Comparison of ENCODE assay signal across 12 mouse cellular contexts in genomic region chr5:140628995-140629394, GRCm38 (mm10). TPM values are rescaled to one million over a fixed set of nuclear protein-coding genes. Genes with fewer than 3 reads are reported as not detected.
DNase-seq lines count a peak whose midpoint lies in the region; ATAC-seq lines count a peak whose summit lies in the region.
"Had no signal": no experiment of that assay in that cellular context is flagged by ENCODE, and none has a peak within 500 bp of the region (broad histone marks: within the 10 kb centered on the region; RNA-seq: fewer than 3 reads in every experiment).

No protein-coding gene starts in this region.

- WGBS in kidney, embryonic 16.5 days, result 90% methylated on average over 9 of the region's 9 CpGs
- 96% methylated on average over 9 of the region's 9 CpGs for WGBS in forebrain, embryonic 16.5 days

- no peak overlapping the region for H3K9ac ChIP-seq in kidney, embryonic 16.5 days (replicated peaks; ENCODE audit: low read length)
- no peak overlapping the region for H3K9ac ChIP-seq in forebrain, embryonic 16.5 days (replicated peaks; ENCODE audit: low read depth, low read length)
- H3K9ac ChIP-seq: embryonic facial prominence, embryonic 15.5 days; hindbrain, embryonic 13.5 days; liver, embryonic 15.5 days had no signal

- H3K27me3 ChIP-seq in kidney, embryonic 16.5 days (ENCODE audit: insufficient read depth, low read length), result no peaks in the 10 kb centered on the region
- no peaks in the 10 kb centered on the region for H3K27me3 ChIP-seq in forebrain, embryonic 16.5 days (replicated peaks; ENCODE audit: control insufficient read depth, insufficient read depth, low read length)
- H3K27me3 ChIP-seq: embryonic facial prominence, embryonic 15.5 days; hindbrain, embryonic 13.5 days; liver, embryonic 15.5 days had no signal

- H3K4me3 ChIP-seq in kidney, embryonic 16.5 days (ENCODE audit: low read length), result no peak overlapping the region
- no peak overlapping the region for H3K4me3 ChIP-seq in forebrain, embryonic 16.5 days (replicated peaks; ENCODE audit: low read length)
- H3K4me3 ChIP-seq: embryonic facial prominence, embryonic 15.5 days; hindbrain, embryonic 13.5 days; liver, embryonic 15.5 days had no signal

- H3K9me3 ChIP-seq in kidney, embryonic 16.5 days (ENCODE audit: low read length), result 0 out of 2 replicates have a peak, but pooled peaks cover 5% of the 10 kb centered on the region
- H3K9me3 ChIP-seq in forebrain, embryonic 16.5 days (ENCODE audit: control insufficient read depth, low read length), result no peaks in the 10 kb centered on the region; the same call in 1 of the 2 replicates
- H3K9me3 ChIP-seq: embryonic facial prominence, embryonic 15.5 days; hindbrain, embryonic 13.5 days; liver, embryonic 15.5 days had no signal

- no peak overlapping the region for H3K27ac ChIP-seq in kidney, embryonic 16.5 days (ENCODE audit: low read length)
- H3K27ac ChIP-seq in forebrain, embryonic 16.5 days (ENCODE audit: low read length), result no peak overlapping the region
- H3K27ac ChIP-seq: embryonic facial prominence, embryonic 15.5 days; hindbrain, embryonic 13.5 days; liver, embryonic 15.5 days had no signal

- peak; percentile 39 for DNase-seq in kidney, postnatal 10 days
- DNase-seq in B cell, adult 2 months, result peak; percentile 71 to 73
- peak; percentile 38 for DNase-seq in ES-CJ7 (ENCODE audit: low read depth, low spot score)
- DNase-seq in lung, postnatal 10 days, result peak; percentile 48
- no peak for DNase-seq in right cerebral cortex, adult 2 months (ENCODE audit: low spot score in 2 of 2)
- DNase-seq in left cerebral cortex, adult 9 months (ENCODE audit: low spot score in 2 of 2), result no peak
- DNase-seq: right cerebral cortex, postnatal 25 days had no signal

- ATAC-seq in kidney, embryonic 16.5 days (ENCODE audit: low FRiP score, low TSS enrichment), result no peak
- ATAC-seq in forebrain, embryonic 16.5 days, result no peak

- no peak overlapping the region for H3K4me2 ChIP-seq in kidney, embryonic 16.5 days (replicated peaks; ENCODE audit: low read depth, low read length)
- no peak overlapping the region for H3K4me2 ChIP-seq in forebrain, embryonic 16.5 days (ENCODE audit: low read length)
- H3K4me2 ChIP-seq: embryonic facial prominence, embryonic 15.5 days; hindbrain, embryonic 13.5 days; liver, embryonic 15.5 days had no signal

- H3K36me3 ChIP-seq in kidney, embryonic 16.5 days (ENCODE audit: insufficient read depth, low read length), result peaks cover 82% of the 10 kb centered on the region
- peaks cover 61% of the 10 kb centered on the region for H3K36me3 ChIP-seq in forebrain, embryonic 16.5 days (ENCODE audit: control insufficient read depth, insufficient read depth)

- no peaks in the 10 kb centered on the region for H3K4me1 ChIP-seq in kidney, embryonic 16.5 days (ENCODE audit: insufficient read depth, low read length)
- no peaks in the 10 kb centered on the region for H3K4me1 ChIP-seq in forebrain, embryonic 16.5 days (replicated peaks; ENCODE audit: control insufficient read depth, insufficient read depth, low read length)
- H3K4me1 ChIP-seq: embryonic facial prominence, embryonic 15.5 days; hindbrain, embryonic 13.5 days; liver, embryonic 15.5 days had no signal

RNA-seq across cellular contexts. Expression of gene Ttyh3, which starts 19.8 kb away (rescaled TPM):
- 28.4 and 31.3 TPM in 2 replicates for polyA plus RNA-seq in kidney, embryonic 16.5 days (2015; fragmentation: Nextera tagmentation; extraction: Ambion mirVana)
- polyA plus RNA-seq in forebrain, embryonic 16.5 days (2015; fragmentation: Nextera tagmentation; extraction: Ambion mirVana), result 68.7 and 68.9 TPM in 2 replicates

RNA-seq across cellular contexts. Expression of gene Lfng, which starts 21.9 kb away (rescaled TPM):
- polyA plus RNA-seq in kidney, embryonic 16.5 days (2015; fragmentation: Nextera tagmentation; extraction: Ambion mirVana), result 36.3 and 38.9 TPM in 2 replicates
- polyA plus RNA-seq in forebrain, embryonic 16.5 days (2015; fragmentation: Nextera tagmentation; extraction: Ambion mirVana), result 23.3 and 25.6 TPM in 2 replicates

Comparison
In these comparisons a context has a peak if more than half of its experiments do, and no peak if none do; other contexts are left out.
1. DNase-seq: peak in kidney, postnatal 10 days (single experiment), B cell, adult 2 months (2 of 2), ES-CJ7 (single experiment) and lung, postnatal 10 days (single experiment); none in right cerebral cortex, adult 2 months (0 of 2) and left cerebral cortex, adult 9 months (0 of 2).